Mouse (Mus musculus) mesoderm, embryonic 11.5 days (tissue): ENCODE data around the gene Ccdc85b.
"Not testable (repeated sequence)": the region's sequence is repeated elsewhere in the genome, so short reads cannot be mapped to it uniquely, and the experiment has no call there.

Experiments
- DNase-seq: peaks from one replicate; pipeline ENCODE4 v3.0.0-alpha.2; 2012; ENCODE audit warnings: low read depth, low spot score

The Ccdc85b gene

GRCm38 (mm10) chr19:5424782-5425741 lies 32.6 kb downstream of the Ccdc85b start, which contains the start of the genes Drap1 and AI837181:
Gene Drap1, minus strand, starts transcription at chr19:5424979.
Gene AI837181, plus strand, starts transcription at chr19:5425144.
- peak; percentile 99 for DNase-seq

GRCm38 (mm10) chr19:5424092-5424781 lies 33.5 kb downstream of the Ccdc85b start:
- DNase-seq, result peak; percentile 63

- DNase-seq, result no peak
Measured at GRCm38 (mm10) chr19:5423561-5423960, 34.1 kb downstream of the Ccdc85b start.

- no peak for DNase-seq
Measured at GRCm38 (mm10) chr19:5422895-5423443, 34.7 kb downstream of the Ccdc85b start.

GRCm38 (mm10) chr19:5422267-5422666 lies 35.4 kb downstream of the Ccdc85b start:
- DNase-seq, result no peak

- DNase-seq, result no peak
Measured at GRCm38 (mm10) chr19:5421784-5422183, 35.9 kb downstream of the Ccdc85b start.

- DNase-seq, result no peak
Measured at GRCm38 (mm10) chr19:5420579-5420978, 37.1 kb downstream of the Ccdc85b start.

GRCm38 (mm10) chr19:5419630-5420029 lies 38.1 kb downstream of the Ccdc85b start:
- DNase-seq, result no peak

GRCm38 (mm10) chr19:5418750-5419466 lies 38.8 kb downstream of the Ccdc85b start:
- no peak for DNase-seq

- DNase-seq, result no peak
Measured at GRCm38 (mm10) chr19:5414534-5414957, 43.1 kb downstream of the Ccdc85b start.

- no peak for DNase-seq
Measured at GRCm38 (mm10) chr19:5413840-5414239, 43.9 kb downstream of the Ccdc85b start.

GRCm38 (mm10) chr19:5411961-5412360 lies 45.7 kb downstream of the Ccdc85b start:
- no peak for DNase-seq

- no peak for DNase-seq
Measured at GRCm38 (mm10) chr19:5410641-5411040, 47.1 kb downstream of the Ccdc85b start.

GRCm38 (mm10) chr19:5409068-5409467 lies 48.6 kb downstream of the Ccdc85b start:
- DNase-seq, result no peak

GRCm38 (mm10) chr19:5408057-5409001 lies 49.4 kb downstream of the Ccdc85b start:
- no peak for DNase-seq

- no peak for DNase-seq
Measured at GRCm38 (mm10) chr19:5407133-5407532, 50.6 kb downstream of the Ccdc85b start.

GRCm38 (mm10) chr19:5406531-5407126 lies 51.1 kb downstream of the Ccdc85b start:
- not testable (repeated sequence) for DNase-seq

- no peak for DNase-seq
Measured at GRCm38 (mm10) chr19:5405924-5406323, 51.8 kb downstream of the Ccdc85b start.
